Mouse (Mus musculus) neural tube, embryonic 15.5 days (tissue): Measurements from ENCODE around the gene Snrk. TPM values are rescaled to one million over a fixed set of nuclear protein-coding genes. Genes with fewer than 3 reads are reported as not detected.

Source experiments
- ATAC-seq: fragments of 200-750 bp; cut with Nextera tagmentation; 2 replicates; pipeline ENCODE4 v1.8.0; 2017; ENCODE audit warnings: mild to moderate bottlenecking, moderate TSS enrichment, moderate library complexity; ENCODE audit not compliant: low FRiP score
- H3K27ac ChIP-seq: fragments of 300-500 bp; sonication (generic); replicated peaks from 2 replicates; pipeline ENCODE4 v1.5.1; 2015; ENCODE audit warnings: mild to moderate bottlenecking, inconsistent platforms
- H3K27me3 ChIP-seq: fragments of 300-500 bp; sonication (generic); replicated peaks from 2 replicates; pipeline ENCODE4 v1.6.1; 2015; ENCODE audit warnings: inconsistent platforms
- H3K36me3 ChIP-seq: fragments of 300-500 bp; sonication (generic); 2 replicates; pipeline ENCODE4 v1.6.1; 2015; ENCODE audit warnings: inconsistent platforms
- H3K4me1 ChIP-seq: fragments of 300-500 bp; sonication (generic); 2 replicates; pipeline ENCODE4 v1.6.1; 2015; ENCODE audit warnings: inconsistent platforms
- H3K4me2 ChIP-seq: fragments of 300-500 bp; sonication (generic); 2 replicates; pipeline ENCODE4 v1.6.1; 2015; ENCODE audit warnings: inconsistent platforms, mild to moderate bottlenecking, moderate library complexity
- H3K4me3 ChIP-seq: fragments of 300-500 bp; sonication (generic); replicated peaks from 2 replicates; pipeline ENCODE4 v1.5.1; 2015; ENCODE audit warnings: mild to moderate bottlenecking, inconsistent platforms
- H3K9ac ChIP-seq: fragments of 300-500 bp; sonication (generic); replicated peaks from 2 replicates; pipeline ENCODE4 v1.6.1; 2015; ENCODE audit warnings: mild to moderate bottlenecking, inconsistent platforms
- H3K9me3 ChIP-seq: fragments of 300-500 bp; sonication (generic); replicated peaks from 2 replicates; pipeline ENCODE4 v1.6.1; 2016; ENCODE audit warnings: inconsistent platforms
- WGBS: fragments of 180-500 bp; shearing (Covaris S2); methylation state at CpG from one replicate; pipeline ENCODE4 v1.1.7; 2015; ENCODE audit warnings: mixed read lengths; 5-methylcytosine and 5-hydroxymethylcytosine counted together
- polyA plus RNA-seq: library from polyadenylated mRNA; unstranded; fragments of >200 nt; fragmentation: Nextera tagmentation; extraction: Ambion mirVana; gene quantifications from 2 replicates; pipeline ENCODE4 v1.2.1, GENCODE M21; 2015

Gene Snrk
- polyA plus RNA-seq, 1 experiment from 2014 or later: 74.3 TPM

DNA sequence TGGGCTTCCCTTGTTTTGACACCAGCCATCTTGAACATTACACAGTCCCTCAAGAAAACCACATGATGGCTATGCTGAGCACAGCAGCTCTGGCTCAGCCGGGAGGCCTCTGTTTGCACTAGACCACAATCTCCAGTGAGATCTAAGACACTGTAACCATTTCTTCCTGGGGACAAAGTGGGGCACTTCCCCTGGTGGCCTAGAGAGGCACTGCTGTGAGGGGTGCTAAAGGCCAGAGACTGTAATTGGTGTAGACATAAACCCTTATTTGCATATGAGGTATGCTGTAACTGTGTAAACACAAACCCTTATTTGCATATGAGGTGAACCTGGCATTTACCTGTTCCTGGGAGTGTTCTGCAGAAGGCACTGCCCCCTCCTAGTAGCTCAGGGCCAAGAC, 71.7 kb downstream of the Snrk start:
- no peak overlapping the region for H3K27ac ChIP-seq
- no peak overlapping the region for H3K9ac ChIP-seq
- ATAC-seq: no peak
- H3K9me3 ChIP-seq: no peaks in the 10 kb centered on the region
- H3K27me3 ChIP-seq: no peaks in the 10 kb centered on the region
- no peaks in the 10 kb centered on the region for H3K36me3 ChIP-seq
- H3K4me3 ChIP-seq: no peak overlapping the region
- no peaks in the 10 kb centered on the region for H3K4me1 ChIP-seq
- H3K4me2 ChIP-seq: no peak overlapping the region
- WGBS: 67% methylated on average over 1 of the region's 1 CpGs

DNA sequence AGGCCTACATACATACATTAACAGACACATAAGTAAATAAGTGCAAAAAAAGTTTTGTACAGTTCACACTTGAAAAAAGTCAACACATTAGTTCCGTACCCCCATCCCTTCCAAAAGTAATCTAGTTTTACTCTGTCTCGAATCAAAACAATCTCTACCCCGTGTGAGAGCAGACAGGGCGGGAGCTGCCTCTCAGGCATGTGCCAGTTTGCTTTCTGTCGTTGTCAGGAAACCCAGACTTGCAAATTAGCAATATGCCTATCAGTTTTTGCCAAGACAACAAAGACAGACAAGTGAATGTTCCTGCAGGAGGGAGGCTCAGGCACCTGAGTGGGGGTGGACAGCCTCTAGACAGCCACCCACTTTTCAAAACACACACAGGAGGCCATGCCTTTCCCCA, 76.3 kb downstream of the Snrk start:
- Histone ChIP-seq H3K36me3 (no peaks in the 10 kb centered on the region), H3K27ac (no peak overlapping the region), H3K9ac (no peak overlapping the region), H3K9me3 (no peaks in the 10 kb centered on the region), H3K4me2 (no peak overlapping the region), H3K4me3 (no peak overlapping the region), H3K27me3 (no peaks in the 10 kb centered on the region), H3K4me1 (peaks cover 2% of the 10 kb centered on the region; the same call in 1 of the 2 replicates)
- no peak for ATAC-seq
- WGBS: 79% methylated on average over 5 of the region's 5 CpGs

DNA sequence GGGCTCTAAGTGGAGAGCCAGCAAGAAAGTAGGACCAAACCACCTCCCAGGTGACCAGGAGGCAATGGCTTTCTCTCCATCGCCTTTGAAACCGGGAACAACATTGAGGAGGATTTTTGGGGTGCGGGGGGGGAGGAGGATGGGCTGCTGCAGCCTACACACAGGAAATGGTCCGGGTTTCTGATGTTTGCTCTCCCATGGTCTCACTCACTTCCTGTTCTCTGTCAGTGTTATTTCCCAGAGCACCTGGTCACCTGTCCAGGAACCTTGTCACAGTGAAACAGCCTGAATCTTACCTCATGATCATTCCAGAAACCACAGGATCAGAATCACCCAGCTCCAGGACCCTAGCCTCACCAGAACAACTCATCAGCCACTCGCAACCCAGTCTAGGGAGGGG, 76.8 kb downstream of the Snrk start:
- Histone ChIP-seq H3K36me3 (no peaks in the 10 kb centered on the region), H3K27ac (no peak overlapping the region), H3K9me3 (no peaks in the 10 kb centered on the region), H3K4me1 (peaks cover 4% of the 10 kb centered on the region; the same call in 1 of the 2 replicates), H3K27me3 (no peaks in the 10 kb centered on the region), H3K9ac (no peak overlapping the region), H3K4me2 (no peak overlapping the region), H3K4me3 (no peak overlapping the region)
- WGBS: 85% methylated on average over 5 of the region's 5 CpGs
- no peak for ATAC-seq

DNA sequence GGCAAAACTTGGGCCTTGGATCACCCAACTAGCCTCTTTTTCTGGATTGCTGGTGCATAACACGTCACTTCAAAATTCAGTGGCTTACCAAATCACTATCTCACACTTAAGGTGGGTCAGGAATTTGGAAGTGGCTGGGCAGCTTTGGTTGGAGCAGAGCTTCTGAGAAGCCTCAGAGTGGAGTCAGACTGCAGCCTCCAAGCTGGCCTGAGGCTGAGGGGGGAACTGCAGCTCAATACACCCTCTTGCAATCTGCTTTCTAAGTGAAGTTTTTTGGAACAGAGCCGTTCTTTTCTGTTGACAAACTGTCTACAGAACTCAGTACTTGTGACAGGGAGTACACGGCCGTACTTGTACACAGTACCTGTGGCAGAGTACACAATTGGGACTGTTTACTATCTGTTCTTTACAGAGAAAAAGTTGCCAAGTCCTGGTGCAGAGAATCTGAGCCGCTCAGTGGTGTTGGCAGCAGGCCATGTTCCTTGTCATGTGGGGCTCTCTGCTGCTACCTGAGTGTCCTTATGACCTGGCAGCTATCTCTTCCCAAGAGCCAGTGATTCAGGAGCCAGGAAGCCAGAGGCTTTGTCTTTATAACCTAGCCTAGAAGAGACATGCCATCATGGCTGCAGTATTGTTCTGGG, 78.1 kb downstream of the Snrk start:
- H3K36me3 ChIP-seq: 0 out of 2 replicates have a peak, but pooled peaks cover 5% of the 10 kb centered on the region
- peaks cover 4% of the 10 kb centered on the region; the same call in 1 of the 2 replicates for H3K4me1 ChIP-seq
- H3K4me3 ChIP-seq: no peak overlapping the region
- H3K9ac ChIP-seq: no peak overlapping the region
- 77% methylated on average over 5 of the region's 5 CpGs for WGBS
- H3K27me3 ChIP-seq: no peaks in the 10 kb centered on the region
- H3K9me3 ChIP-seq: no peaks in the 10 kb centered on the region
- no peak overlapping the region for H3K27ac ChIP-seq
- no peak overlapping the region for H3K4me2 ChIP-seq
- no peak for ATAC-seq

DNA sequence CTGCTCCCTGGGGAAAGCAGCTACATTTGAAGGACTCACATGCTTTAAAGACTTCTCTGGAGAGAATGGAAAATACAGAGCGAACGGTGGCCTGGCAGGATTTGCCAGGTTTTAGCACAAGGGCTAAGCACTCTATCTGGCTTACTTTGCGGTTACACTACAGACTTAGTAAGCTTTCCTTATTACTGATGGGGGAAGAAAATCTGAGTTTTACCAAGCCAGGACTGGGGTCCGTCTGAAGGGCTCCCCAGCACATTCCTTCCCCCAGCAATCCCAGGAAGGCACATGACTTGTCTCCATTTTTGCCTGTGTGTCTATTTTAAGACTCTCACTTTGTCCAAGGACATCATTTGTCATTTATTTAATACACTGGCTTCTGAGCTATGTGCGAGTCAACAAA, 80.0 kb downstream of the Snrk start:
- no peak for ATAC-seq
- no peak overlapping the region for H3K4me2 ChIP-seq
- H3K36me3 ChIP-seq: peaks cover 5% of the 10 kb centered on the region; the same call in 1 of the 2 replicates
- H3K27ac ChIP-seq: no peak overlapping the region
- H3K9ac ChIP-seq: no peak overlapping the region
- peaks cover 4% of the 10 kb centered on the region; the same call in 1 of the 2 replicates for H3K4me1 ChIP-seq
- no peak overlapping the region for H3K4me3 ChIP-seq
- no peaks in the 10 kb centered on the region for H3K9me3 ChIP-seq
- WGBS: 83% methylated on average over 5 of the region's 5 CpGs
- no peaks in the 10 kb centered on the region for H3K27me3 ChIP-seq

DNA sequence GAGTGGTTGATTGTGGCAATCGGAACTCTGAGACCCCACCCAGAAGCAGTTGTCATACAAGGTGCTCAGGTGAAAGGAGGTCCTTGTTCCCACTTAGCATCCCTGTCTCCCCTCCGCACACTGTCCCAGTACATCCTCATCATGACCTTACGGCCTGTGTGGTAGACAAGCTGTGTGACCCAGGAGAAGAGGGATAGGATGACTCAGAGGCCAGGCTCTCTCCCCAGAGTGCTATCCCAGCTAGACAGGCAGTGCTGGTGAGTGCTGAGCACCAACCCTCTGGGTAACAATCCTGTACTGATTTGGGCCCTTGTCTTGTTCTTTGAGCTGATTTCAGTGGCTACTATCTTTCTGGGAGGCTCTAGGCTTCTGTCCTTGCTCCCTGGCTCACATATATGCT, 81.6 kb downstream of the Snrk start:
- Histone ChIP-seq H3K4me2 (no peak overlapping the region), H3K9me3 (no peaks in the 10 kb centered on the region), H3K4me3 (no peak overlapping the region), H3K4me1 (peaks cover 4% of the 10 kb centered on the region; the same call in 1 of the 2 replicates), H3K9ac (no peak overlapping the region), H3K27ac (no peak overlapping the region), H3K27me3 (no peaks in the 10 kb centered on the region), H3K36me3 (peaks cover 5% of the 10 kb centered on the region; the same call in 1 of the 2 replicates)
- 65% methylated on average over 3 of the region's 3 CpGs for WGBS
- no peak for ATAC-seq

DNA sequence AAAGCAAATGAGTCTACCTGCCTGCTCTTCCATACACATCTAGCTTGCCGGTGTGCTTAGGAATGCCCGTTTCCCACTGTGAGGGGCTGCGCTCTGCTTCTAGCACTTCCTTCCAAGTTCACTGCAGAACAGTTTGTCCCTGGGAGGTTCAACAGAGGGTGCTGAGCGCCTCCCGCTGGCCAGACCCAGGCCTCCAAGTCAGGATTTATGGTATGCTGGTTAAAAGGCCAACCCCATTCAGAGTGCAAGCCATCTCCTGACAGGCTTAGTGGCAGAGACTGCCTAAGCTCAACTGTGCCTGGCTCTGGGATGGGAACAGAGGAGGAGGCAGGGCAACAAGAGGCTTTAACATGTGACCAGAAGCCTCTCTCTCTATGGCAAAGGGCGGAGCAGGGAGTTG, 82.2 kb downstream of the Snrk start:
- peaks cover 4% of the 10 kb centered on the region; the same call in 1 of the 2 replicates for H3K4me1 ChIP-seq
- no peak overlapping the region for H3K27ac ChIP-seq
- H3K9ac ChIP-seq: no peak overlapping the region
- 31% methylated on average over 6 of the region's 6 CpGs for WGBS
- no peak overlapping the region for H3K4me2 ChIP-seq
- no peak overlapping the region for H3K4me3 ChIP-seq
- H3K36me3 ChIP-seq: peaks cover 5% of the 10 kb centered on the region; the same call in 1 of the 2 replicates
- no peaks in the 10 kb centered on the region for H3K9me3 ChIP-seq
- no peaks in the 10 kb centered on the region for H3K27me3 ChIP-seq
- no peak for ATAC-seq

DNA sequence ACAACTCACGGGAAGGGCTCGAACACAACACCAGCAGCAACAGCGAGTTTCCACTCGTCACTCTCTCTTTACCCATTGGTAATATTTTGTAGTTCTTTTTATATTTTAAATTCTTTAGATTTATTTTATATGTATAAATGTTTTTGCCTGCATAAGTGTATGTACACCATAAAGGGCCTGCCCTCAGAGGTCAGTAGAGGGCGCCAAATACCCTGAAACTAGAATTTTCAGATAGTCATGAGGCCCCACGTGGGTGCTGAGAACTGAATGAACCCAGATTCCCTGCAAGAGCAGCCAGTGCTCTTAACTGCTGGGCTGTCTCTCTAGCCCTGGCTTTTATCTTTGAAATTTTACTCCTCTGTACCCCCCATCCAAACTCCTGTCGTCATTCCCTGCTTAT, 87.4 kb downstream of the Snrk start:
- Histone ChIP-seq H3K4me3 (no peak overlapping the region), H3K36me3 (peaks cover 5% of the 10 kb centered on the region; the same call in 1 of the 2 replicates), H3K4me1 (0 out of 2 replicates have a peak, but pooled peaks cover 4% of the 10 kb centered on the region), H3K9ac (no peak overlapping the region), H3K9me3 (no peaks in the 10 kb centered on the region), H3K4me2 (no peak overlapping the region), H3K27ac (no peak overlapping the region), H3K27me3 (no peaks in the 10 kb centered on the region)
- no peak for ATAC-seq
- WGBS: 68% methylated on average over 7 of the region's 7 CpGs

DNA sequence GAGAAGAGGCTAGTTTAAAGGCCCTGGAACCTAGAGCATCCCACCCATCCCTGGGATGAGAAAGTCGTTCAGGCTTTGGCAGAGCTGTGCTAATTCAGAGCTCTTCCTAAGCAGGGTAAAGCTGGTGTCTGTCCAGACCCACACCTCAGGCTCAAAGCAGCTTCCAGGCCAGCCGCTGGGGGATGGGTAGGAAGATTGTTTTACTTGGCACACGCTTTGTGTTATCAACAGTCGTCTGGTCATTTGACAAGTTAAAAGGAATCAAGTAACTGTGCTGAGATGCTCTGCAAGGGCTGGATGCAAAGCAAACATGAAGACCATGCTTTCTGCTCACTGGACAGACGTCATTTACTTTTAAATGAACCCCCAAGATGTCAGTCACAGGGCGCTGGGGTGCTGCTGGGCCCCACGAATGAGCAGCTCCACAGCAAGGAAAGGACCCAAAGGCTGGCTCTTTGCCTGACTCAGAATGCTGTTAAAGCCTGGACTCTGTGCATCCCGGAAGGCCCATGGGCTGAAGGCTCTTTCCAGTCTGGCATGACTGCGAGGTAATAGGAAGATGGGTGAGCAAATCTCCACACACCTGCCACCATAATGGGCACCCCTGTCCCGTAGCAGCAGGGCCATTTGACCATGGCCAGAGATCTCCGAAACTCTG, 88.6 kb downstream of the Snrk start:
- 72% methylated on average over 11 of the region's 11 CpGs for WGBS
- Histone ChIP-seq H3K9ac (no peak overlapping the region), H3K27ac (no peak overlapping the region), H3K4me2 (no peak overlapping the region), H3K27me3 (no peaks in the 10 kb centered on the region), H3K36me3 (no peaks in the 10 kb centered on the region; the same call in 1 of the 2 replicates), H3K4me3 (no peak overlapping the region), H3K9me3 (no peaks in the 10 kb centered on the region), H3K4me1 (0 out of 2 replicates have a peak, but pooled peaks cover 4% of the 10 kb centered on the region)
- no peak for ATAC-seq

DNA sequence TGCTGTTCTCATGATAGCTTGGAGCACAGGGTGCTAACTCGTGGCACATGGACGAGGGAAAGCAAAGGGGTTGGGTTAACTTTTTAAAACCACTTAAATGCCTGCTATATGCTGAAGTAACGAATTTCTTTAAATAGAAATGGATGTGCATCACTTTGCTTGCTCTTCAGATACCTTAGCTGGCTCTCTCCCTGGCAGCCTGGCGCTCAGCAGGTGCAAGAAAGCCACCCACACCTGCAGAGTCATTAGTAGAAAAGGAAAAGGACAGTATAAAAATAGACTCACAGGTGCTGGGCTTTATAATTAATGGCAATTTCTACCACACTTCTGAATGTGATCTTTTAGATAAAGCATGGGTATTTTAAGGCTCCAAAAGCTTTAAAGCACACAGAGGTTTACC, 91.2 kb downstream of the Snrk start:
- Histone ChIP-seq H3K36me3 (no peaks in the 10 kb centered on the region), H3K9ac (no peak overlapping the region), H3K27ac (no peak overlapping the region), H3K9me3 (no peaks in the 10 kb centered on the region), H3K4me3 (no peak overlapping the region), H3K27me3 (no peaks in the 10 kb centered on the region), H3K4me2 (no peak overlapping the region), H3K4me1 (0 out of 2 replicates have a peak, but pooled peaks cover 4% of the 10 kb centered on the region)
- ATAC-seq: no peak
- 78% methylated on average over 4 of the region's 4 CpGs for WGBS

DNA sequence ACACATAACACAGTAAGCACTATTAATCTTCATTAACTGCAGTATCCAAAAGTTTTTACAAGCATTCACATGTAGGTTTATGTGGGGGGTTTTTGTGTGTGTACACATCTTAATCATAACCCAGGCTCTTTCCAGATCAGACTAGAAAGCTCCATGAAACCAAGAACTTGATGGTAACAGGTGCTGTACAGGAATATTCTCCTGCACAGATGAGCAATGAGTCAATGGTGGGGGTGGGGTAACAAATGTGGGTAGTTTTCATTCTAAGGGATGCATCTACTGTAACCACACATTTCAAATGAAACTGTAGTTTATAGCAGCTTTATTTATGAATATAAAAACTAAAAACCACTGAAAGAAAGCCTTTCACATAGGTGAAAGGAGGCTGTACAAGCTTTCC, 98.1 kb downstream of the Snrk start:
- H3K4me2 ChIP-seq: no peak overlapping the region
- no peak overlapping the region for H3K27ac ChIP-seq
- H3K9ac ChIP-seq: no peak overlapping the region
- H3K27me3 ChIP-seq: no peaks in the 10 kb centered on the region
- no peaks in the 10 kb centered on the region for H3K36me3 ChIP-seq
- no peaks in the 10 kb centered on the region for H3K4me1 ChIP-seq
- no peak for ATAC-seq
- H3K9me3 ChIP-seq: no peaks in the 10 kb centered on the region
- no peak overlapping the region for H3K4me3 ChIP-seq

DNA sequence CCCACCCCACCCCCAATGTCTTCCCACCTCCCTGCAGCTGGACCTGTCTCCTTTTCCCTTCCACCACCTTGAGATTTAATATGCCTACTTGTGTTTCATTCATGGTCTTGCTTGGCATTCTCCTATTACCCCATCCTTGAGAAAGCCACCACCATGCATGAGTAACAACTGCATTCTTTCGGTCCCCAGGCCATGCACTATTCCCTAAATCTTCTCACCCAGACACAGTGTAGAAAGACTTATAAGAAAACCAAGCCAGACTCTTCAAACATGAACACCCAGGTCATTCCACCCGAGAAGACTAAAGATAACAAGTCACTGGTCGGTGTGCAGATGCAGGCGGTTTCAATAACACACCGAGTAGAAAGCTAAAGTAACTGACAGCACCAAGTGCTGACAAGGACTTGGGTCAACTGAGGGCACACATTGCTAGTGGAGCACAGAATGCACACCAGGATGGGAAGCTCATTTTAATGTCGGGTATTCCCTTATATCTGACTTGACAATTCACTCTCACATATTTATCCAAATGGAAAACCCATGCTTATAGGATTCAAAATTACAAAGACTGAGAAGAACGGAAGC, 100.0 kb downstream of the Snrk start:
- no peak overlapping the region for H3K4me3 ChIP-seq
- no peaks in the 10 kb centered on the region for H3K36me3 ChIP-seq
- no peak overlapping the region for H3K4me2 ChIP-seq
- ATAC-seq: no peak
- no peaks in the 10 kb centered on the region for H3K4me1 ChIP-seq
- no peaks in the 10 kb centered on the region for H3K9me3 ChIP-seq
- no peaks in the 10 kb centered on the region for H3K27me3 ChIP-seq
- H3K9ac ChIP-seq: no peak overlapping the region
- 95% methylated on average over 7 of the region's 7 CpGs for WGBS
- no peak overlapping the region for H3K27ac ChIP-seq
